Mouse (Mus musculus) MEL (cell line): ENCODE data around the gene Actn1.

Experiments
- BHLHE40 ChIP-seq: IDR thresholded peaks from 2 replicates; pipeline ENCODE4 v1.6.1; 2012; ENCODE audit warnings: low read depth, mild to moderate bottlenecking, inconsistent platforms, low read length, improper control_type of control experiment, borderline replicate concordance
- CTCF ChIP-seq, 3 experiments: IDR thresholded peaks in 2 of 3; conservative IDR thresholded peaks in 1 of 3; 2 replicates each; pipeline ENCODE4 v1.5.1; 2011 to 2012; ENCODE audit warnings: low read length in 3 of 3, low read depth in 2 of 3, mild to moderate bottlenecking in 2 of 3, improper control_type of control experiment in 1 of 3, inconsistent platforms in 1 of 3, mixed read lengths in 1 of 3, moderate library complexity in 1 of 3; ENCODE audit not compliant: control insufficient read depth in 1 of 3, insufficient read depth in 1 of 3, poor library complexity in 1 of 3, severe bottlenecking in 1 of 3
- E2F4 ChIP-seq: IDR thresholded peaks from 2 replicates; pipeline ENCODE4 v1.6.1; 2011; ENCODE audit warnings: low read depth, low read length, improper control_type of control experiment, borderline replicate concordance
- ELF1 ChIP-seq: IDR thresholded peaks from 2 replicates; pipeline ENCODE4 v1.6.1; 2014; ENCODE audit warnings: low read depth, mild to moderate bottlenecking, inconsistent platforms, low read length, improper control_type of control experiment, moderate library complexity
- EP300 ChIP-seq, 2 experiments: IDR thresholded peaks; 2 replicates each; pipeline ENCODE4 v1.6.1; 2011; ENCODE audit warnings: improper control_type of control experiment in 2 of 2, low read length in 2 of 2, low read depth in 1 of 2, mild to moderate bottlenecking in 1 of 2
- HCFC1 ChIP-seq: IDR thresholded peaks from 2 replicates; pipeline ENCODE4 v1.6.1; 2012; ENCODE audit warnings: low read depth, mild to moderate bottlenecking, inconsistent platforms, low read length, improper control_type of control experiment, moderate library complexity
- JUND ChIP-seq: IDR thresholded peaks from 2 replicates; pipeline ENCODE4 v1.6.1; 2011; ENCODE audit warnings: low read depth, mild to moderate bottlenecking, improper control_type of control experiment, low read length
- MYC ChIP-seq: IDR thresholded peaks from 2 replicates; pipeline ENCODE4 v1.6.1; 2011; ENCODE audit warnings: low read depth, mild to moderate bottlenecking, low read length, improper control_type of control experiment, moderate library complexity
- POLR2A ChIP-seq, 2 experiments: IDR thresholded peaks; 2 replicates each; pipeline ENCODE4 v1.6.1; 2011 to 2012; ENCODE audit warnings: low read length in 2 of 2, mild to moderate bottlenecking in 2 of 2, control low read depth in 1 of 2, improper control_type of control experiment in 1 of 2, low read depth in 1 of 2, moderate library complexity in 1 of 2; ENCODE audit not compliant: control insufficient read depth in 1 of 2, insufficient read depth in 1 of 2, poor library complexity in 1 of 2
- RCOR1 ChIP-seq: IDR thresholded peaks from 2 replicates; pipeline ENCODE4 v1.6.1; 2012; ENCODE audit warnings: low read depth, mild to moderate bottlenecking, inconsistent platforms, low read length, improper control_type of control experiment
- TAL1 ChIP-seq: IDR thresholded peaks from 2 replicates; pipeline ENCODE4 v1.6.1; 2012; ENCODE audit warnings: mild to moderate bottlenecking, inconsistent platforms, low read length, moderate library complexity, mixed read lengths
- USF1 ChIP-seq: IDR thresholded peaks from 2 replicates; pipeline ENCODE4 v1.6.1; 2014; ENCODE audit warnings: low read depth, mild to moderate bottlenecking, inconsistent platforms, low read length, improper control_type of control experiment, moderate library complexity
- ZNF384 ChIP-seq: IDR thresholded peaks from 2 replicates; pipeline ENCODE4 v1.6.1; 2012; ENCODE audit warnings: low read depth, mild to moderate bottlenecking, inconsistent platforms, low read length, improper control_type of control experiment

GRCm38 (mm10) chr12:80232840-80233218 lies 27.3 kb downstream of the Actn1 start:
- TF ChIP-seq CTCF (IDR thresholded peaks at IDR 0.05 in 2 of 3, conservative IDR thresholded peaks at IDR 0.05 in 1 of 3; ENCODE audit: control insufficient read depth in 1 of 3, insufficient read depth in 1 of 3, low read depth in 2 of 3, low read length in 3 of 3, poor library complexity in 1 of 3, severe bottlenecking in 1 of 3) (no peak), ZNF384 (no peak), EP300 (IDR thresholded peaks at IDR 0.05; ENCODE audit: low read depth in 1 of 2, low read length in 2 of 2) (no peak), POLR2A (IDR thresholded peaks at IDR 0.05; ENCODE audit: control insufficient read depth in 1 of 2, insufficient read depth in 1 of 2, low read depth in 1 of 2, low read length in 2 of 2, poor library complexity in 1 of 2) (no peak), HCFC1 (no peak), USF1 (no peak), RCOR1 (no peak), ELF1 (no peak), TAL1 (no peak), E2F4 (no peak), JUND (no peak), MYC (no peak), BHLHE40 (no peak)
